Mouse (Mus musculus) megakaryocyte-erythroid progenitor cell, adult 5 weeks (primary cell): ENCODE measurements around the gene Psmb10. TPM values are rescaled to one million over a fixed set of nuclear protein-coding genes. Genes with fewer than 3 reads are reported as not detected.

Source experiments
- polyA plus RNA-seq: library from polyadenylated mRNA; stranded (reverse); fragments of >175 nt; gene quantifications from 2 replicates; pipeline ENCODE4 v1.2.3, GENCODE M21; 2012

Psmb10 gene
- 590 and 652 TPM in 2 replicates for polyA plus RNA-seq

DNA sequence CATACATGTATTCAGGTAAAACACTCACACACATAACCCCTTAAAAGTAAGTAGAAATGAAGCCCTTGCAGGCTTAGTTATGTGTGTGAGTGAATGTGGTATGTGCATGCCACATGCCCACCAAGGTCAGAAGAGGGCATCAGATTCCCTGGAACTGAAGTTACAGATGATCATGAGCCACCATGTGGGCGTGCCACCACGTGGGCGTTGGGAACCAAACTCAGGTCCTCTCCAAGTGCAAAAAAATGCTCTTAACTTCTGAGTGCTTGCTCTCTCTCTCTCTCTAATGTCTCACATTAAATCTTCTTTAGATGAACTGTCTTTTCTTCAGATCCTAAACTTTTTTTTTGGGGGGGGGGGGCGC lies at the start of gene Psmb10:
TSS of gene Psmb10 (minus strand) at position 139 of the 364 bp plus-strand sequence.

DNA sequence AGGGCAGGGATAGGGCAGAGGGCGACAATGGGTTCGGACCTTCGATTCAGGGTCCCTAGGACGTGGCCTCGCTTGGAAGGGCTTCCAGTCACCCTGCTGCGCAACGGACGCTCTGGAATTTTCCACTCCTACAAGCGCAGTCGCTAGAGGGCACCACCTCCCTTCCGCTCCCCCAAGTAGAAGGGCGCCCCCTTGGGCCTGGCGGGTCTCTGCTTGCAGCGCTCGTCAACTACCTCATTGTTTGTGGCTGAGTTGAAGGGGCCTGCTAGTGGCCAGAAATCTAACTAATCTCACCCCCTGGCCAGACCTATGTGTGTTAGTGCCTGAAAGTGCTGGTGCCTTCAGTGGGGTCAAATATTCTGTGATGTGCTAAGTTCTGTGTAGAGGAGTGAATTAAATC lies 41.1 kb upstream of the Psmb10 start, which contains the start of gene Dpep3:
TSS of gene Dpep3 (minus strand) at position 105 of the 400 bp plus-strand sequence.

DNA sequence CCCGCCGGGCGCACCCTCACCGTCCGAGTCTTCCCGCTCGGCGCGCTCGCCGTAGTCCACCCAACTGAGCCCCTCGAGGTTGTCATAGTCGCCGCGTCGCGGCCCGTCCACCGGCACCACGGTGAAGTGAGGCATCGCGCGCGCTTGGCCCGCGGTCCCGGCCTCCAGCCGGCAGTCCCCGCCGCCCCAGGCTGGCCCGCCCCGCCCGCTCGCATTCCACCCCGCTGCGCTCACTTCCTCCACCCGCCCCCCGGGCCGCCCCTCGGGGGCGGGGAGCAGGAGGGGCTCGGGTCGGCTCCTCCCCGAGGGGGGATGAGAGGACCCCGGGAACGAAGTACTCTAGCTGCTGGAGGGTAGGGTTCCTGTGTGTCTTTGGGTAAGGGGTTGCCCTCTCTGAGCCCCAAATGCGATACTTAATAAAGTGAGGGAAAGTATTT lies 27.7 kb upstream of the Psmb10 start, which contains the start of gene Slc12a4:
TSS of gene Slc12a4 (minus strand) at position 193 of the 437 bp plus-strand sequence.

DNA sequence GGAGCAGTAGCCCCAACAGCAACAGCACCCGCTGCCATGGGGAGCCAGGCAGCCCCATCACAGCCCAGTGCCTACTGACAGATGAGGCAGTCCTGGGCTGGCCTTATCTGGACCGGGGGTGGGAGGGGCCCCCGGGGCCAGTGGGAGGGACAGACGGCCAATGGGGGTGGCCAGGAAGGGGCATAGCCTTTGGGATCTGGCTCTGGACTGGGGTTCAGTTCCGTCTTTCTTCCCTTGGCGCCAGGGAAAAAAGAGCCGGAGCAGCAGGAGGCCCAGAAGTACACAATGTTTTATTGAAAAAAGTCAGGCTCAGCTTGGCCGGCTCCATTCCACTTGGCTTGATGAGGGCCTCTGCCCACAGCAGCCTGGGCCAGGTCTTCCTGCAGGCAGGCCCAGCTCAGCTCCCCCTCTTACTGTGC lies 5.1 kb upstream of the Psmb10 start, which contains the start of gene Lcat:
TSS of gene Lcat (minus strand) at position 62 of the 419 bp plus-strand sequence.

DNA sequence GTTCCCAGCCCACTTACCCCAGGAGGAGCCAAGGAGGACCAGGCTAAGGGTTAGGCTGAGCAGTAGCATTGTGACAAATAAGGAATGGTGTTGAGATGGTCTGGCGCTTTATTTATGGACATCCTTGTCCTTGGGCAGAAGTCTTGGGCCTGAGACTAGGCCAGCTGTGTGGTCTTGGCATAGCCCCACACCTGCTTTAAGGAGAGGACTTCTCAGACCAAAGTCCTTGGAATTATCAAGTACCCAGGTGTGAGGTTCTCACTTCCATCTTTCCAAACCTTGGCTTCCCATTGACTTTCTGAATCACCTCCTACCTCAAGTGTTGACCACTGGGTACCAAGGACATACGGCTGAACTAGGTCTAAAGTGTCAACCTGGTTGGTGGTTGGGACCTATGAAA lies 4.5 kb downstream of the Psmb10 start, which contains the start of gene Ctrl:
TSS of gene Ctrl (minus strand) at position 101 of the 400 bp plus-strand sequence.

DNA sequence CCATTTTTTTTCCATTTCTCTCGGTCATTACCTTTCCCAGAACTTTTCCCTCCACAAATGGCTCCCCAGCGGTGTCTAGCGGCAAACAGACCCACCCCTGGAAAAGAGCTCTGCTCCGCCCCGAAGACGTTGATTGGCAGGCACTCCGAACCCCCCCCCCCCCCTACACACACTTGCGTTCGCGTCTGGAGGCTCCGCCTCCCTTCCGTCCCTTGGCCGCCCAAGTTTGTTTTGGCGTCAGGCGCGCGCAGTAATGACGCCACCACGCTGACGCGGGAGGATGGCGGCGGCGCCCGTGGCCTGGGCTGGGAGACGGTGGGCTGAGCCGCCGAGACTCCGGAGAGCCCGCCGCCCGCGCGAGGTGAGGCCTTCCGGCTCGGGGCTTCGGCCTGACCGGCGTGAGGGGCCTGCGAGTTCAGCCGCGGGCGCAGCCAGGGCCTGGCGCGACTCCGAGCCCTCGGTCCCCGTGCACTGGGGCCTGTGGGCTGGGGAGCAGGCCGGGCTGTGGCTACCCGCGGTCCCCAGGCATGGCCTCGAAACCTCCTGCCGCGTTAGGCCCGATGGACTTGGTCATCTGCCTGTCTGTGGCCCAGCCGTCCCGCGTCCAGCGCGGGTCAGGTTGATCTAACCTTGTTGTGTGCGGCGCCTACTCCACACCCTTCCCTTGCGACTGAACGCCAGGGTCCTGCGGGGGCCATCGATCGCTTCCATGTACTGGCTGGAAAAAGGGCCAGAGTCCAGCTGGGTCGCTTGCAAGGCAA lies 37.9 kb downstream of the Psmb10 start, which contains the start of gene Pskh1:
TSS of gene Pskh1 (plus strand) at position 262 of the 761 bp plus-strand sequence.

DNA sequence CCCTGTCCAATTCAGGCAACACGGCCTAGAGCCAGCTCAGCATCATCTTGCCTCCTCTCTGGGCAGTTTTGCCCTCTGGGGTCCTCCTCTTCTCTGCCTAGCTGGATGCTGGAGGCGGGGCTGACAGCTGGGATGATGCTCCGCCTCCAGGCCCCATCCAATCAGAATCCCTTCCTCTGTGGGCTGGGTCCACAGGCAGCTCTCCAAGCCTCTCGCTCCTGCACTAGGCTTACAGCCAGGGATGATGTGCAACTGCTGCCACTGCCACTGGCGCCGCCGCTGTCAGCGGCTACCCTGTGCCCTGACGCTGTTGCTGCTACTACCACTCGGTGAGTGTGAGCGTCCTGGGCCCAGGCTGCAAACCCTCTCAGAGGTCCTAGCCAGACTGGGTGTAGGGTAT lies 44.9 kb downstream of the Psmb10 start, which contains the start of gene Nrn1l:
TSS of gene Nrn1l (plus strand) at position 229 of the 400 bp plus-strand sequence.

Other genes with a start within 250 kb of the Psmb10 start
- 54.3 and 56.0 TPM in 2 replicates for gene Acd, start 237.3 kb downstream of the Psmb10 start, polyA plus RNA-seq
- 4.3 and 6.8 TPM in 2 replicates for gene Pard6a, start 237.3 kb downstream of the Psmb10 start, polyA plus RNA-seq
- gene 4933405L10Rik, start 230.8 kb downstream of the Psmb10 start, polyA plus RNA-seq, result not detected in 2 replicates
- 52.5 and 60.2 TPM in 2 replicates for gene Enkd1, start 230.2 kb downstream of the Psmb10 start, polyA plus RNA-seq
- 4.4 and 5.4 TPM in 2 replicates for gene Gfod2, start 179.8 kb downstream of the Psmb10 start, polyA plus RNA-seq
- gene Ranbp10, start 111.1 kb downstream of the Psmb10 start, polyA plus RNA-seq, result 18.8 and 21.4 TPM in 2 replicates
- not detected in 2 replicates for gene Tsnaxip1, start 110.7 kb downstream of the Psmb10 start, polyA plus RNA-seq
- gene Cenpt, start 85.2 kb downstream of the Psmb10 start, polyA plus RNA-seq, result 19.2 and 20.7 TPM in 2 replicates
- gene Thap11, start 83.3 kb downstream of the Psmb10 start, polyA plus RNA-seq, result 26.9 and 29.1 TPM in 2 replicates
- 152 and 172 TPM in 2 replicates for gene Nutf2, start 77.9 kb downstream of the Psmb10 start, polyA plus RNA-seq
- 20.8 and 31.4 TPM in 2 replicates for gene Edc4, start 57.6 kb downstream of the Psmb10 start, polyA plus RNA-seq
- 1.1 and 2.7 TPM in 2 replicates for gene Nrn1l, start 44.9 kb downstream of the Psmb10 start, polyA plus RNA-seq
- 11.2 and 12.3 TPM in 2 replicates for gene Pskh1, start 38.0 kb downstream of the Psmb10 start, polyA plus RNA-seq
- 0.23 and 0.56 TPM in 2 replicates for gene Ctrl, start 4.6 kb downstream of the Psmb10 start, polyA plus RNA-seq
- gene Lcat, start 4.9 kb upstream of the Psmb10 start, polyA plus RNA-seq, result 0.78 and 0.79 TPM in 2 replicates
- 10.0 and 12.7 TPM in 2 replicates for gene Slc12a4, start 27.7 kb upstream of the Psmb10 start, polyA plus RNA-seq
- not detected in 2 replicates for gene Dpep3, start 41.0 kb upstream of the Psmb10 start, polyA plus RNA-seq
- gene Dus2, start 52.9 kb upstream of the Psmb10 start, polyA plus RNA-seq, result 3.3 and 4.1 TPM in 2 replicates
- gene Dpep2nb, start 67.5 kb upstream of the Psmb10 start, polyA plus RNA-seq, result not detected in 2 replicates
- 25.8 and 27.4 TPM in 2 replicates for gene Ddx28, start 73.4 kb upstream of the Psmb10 start, polyA plus RNA-seq
- gene Nfatc3, start 120.4 kb upstream of the Psmb10 start, polyA plus RNA-seq, result 11.1 and 13.5 TPM in 2 replicates
- 0.71 and 3.2 TPM in 2 replicates for gene Esrp2, start 198.5 kb upstream of the Psmb10 start, polyA plus RNA-seq
- 11.0 and 14.7 TPM in 2 replicates for gene Pla2g15, start 212.0 kb upstream of the Psmb10 start, polyA plus RNA-seq
- 11.6 and 15.8 TPM in 2 replicates for gene Slc7a6, start 230.4 kb upstream of the Psmb10 start, polyA plus RNA-seq